Mouse (Mus musculus) urinary bladder, postnatal 36 days (tissue): ENCODE data around the gene Tatdn2.

Experiments used
- DNase-seq, 2 experiments: peaks; one replicate each; pipeline ENCODE4 v3.0.0; 2022; ENCODE audit warnings: low spot score in 2 of 2, mixed read lengths in 1 of 2

The Tatdn2 gene

DNA sequence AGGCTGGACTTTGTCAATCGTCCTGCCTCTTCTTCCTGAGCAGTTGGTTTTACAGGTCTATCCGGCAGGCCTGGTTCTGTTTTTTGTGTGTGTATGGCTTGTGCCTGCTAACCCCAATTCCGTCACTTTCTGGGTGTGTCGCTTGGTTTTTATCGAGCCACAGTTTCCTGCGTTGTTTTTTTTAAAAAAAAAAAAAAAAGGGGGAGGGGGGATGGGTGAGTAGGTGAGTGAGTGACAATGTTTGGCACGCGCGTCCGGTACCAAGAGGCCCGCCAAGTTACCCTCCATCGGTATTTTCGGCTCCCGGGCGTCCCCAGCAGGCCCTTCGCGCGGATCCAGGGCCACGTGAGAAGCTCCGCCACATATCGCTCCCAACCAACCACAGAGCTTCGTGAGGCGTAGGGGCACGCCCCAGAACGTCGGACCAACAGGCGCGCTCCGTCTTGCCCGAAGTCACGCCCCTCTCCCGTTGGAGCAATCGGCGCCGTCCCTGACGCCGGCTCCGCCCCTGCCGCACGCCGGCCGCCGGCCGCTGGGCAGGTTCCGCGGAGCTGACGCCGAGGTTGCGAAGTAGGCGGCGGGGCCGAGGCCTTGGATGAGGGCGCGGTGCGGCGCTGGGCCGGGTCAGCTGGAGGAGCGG lies at the start of gene Tatdn2:
Tatdn2 (plus strand) TSS at position 469 of the 640 bp plus-strand sequence.
- DNase-seq, result peak; percentile 92 to 97

DNA sequence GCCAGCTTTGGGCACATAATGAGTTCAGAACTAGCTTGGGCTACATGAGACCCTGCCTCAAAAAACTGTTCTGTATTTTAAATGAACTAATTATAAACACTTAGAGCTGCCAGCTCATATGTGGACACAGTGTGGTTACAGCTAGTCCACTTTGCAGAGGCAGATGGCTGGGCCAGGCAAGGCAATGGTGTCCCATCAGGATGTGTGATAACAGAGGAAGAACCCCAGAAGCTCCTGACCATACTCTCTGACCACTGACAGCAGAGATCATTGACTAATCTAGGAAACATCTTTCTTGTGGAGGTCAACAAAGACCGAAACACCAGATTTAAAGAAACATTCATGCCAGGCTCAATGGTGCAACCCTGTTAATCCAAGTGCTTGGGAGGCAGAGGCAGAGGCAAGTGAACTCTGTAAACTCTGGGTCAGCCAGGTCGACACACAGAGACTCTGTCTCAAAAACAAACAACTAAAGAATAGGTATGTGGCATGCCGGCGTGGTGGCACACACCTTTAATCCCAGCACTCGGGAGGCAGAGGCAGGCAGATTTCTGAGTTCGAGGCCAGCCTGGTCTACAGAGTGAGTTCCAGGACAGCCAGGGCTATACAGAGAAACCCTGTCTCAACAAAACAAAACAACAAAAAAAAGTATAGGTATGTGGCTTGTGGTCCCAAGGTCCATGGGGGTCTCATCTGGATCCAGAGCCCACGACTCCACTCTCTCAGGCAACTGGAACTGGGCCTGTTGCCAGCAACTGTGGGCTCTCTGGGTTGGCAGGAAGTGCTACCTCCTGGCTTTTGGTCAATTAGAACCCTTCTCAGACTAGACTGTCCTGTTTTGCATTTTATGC lies 47.3 kb upstream of the Tatdn2 start:
- DNase-seq, result no peak

DNA sequence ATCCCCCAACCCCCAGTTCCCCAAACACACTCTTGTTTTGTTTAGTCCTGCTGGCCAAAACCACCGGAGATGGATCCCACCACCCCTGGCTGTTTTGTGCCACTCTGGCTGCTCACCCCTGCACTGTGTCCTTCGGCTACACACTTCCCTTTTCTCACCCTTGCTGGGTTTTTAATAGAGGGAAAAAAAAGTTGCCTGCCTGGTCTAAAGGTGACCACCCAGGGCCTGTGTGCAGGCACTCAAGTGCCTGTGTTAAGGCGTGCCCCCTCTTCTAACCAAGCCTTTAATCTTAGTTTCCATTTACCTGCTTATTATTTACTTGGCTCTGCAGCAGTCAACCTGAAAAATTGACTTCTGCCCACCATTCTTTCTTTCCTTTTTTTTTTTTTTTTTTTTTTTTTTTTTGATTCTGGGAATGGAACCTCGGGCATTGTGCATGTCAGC lies 46.6 kb upstream of the Tatdn2 start:
- no peak for DNase-seq

DNA sequence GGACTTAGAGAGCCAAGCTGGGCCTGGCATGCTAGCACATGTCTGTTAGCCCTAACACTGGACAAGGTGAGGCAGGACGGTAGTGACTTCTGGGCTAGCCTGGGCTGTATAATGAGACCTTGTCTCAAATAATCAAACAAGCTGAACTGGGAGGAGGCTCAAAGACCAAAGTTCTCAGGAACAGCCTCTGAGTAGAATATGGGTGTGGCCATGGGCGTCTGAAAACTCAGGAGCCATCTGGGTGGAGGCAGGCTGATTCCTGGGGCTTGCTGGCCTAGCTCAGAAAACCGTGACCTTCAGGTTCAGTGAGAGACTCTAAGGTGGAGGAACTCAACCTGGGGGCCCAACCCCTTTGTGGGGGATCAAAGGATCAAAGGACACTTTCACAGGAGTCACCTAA lies 45.2 kb upstream of the Tatdn2 start:
- DNase-seq, result no peak

DNA sequence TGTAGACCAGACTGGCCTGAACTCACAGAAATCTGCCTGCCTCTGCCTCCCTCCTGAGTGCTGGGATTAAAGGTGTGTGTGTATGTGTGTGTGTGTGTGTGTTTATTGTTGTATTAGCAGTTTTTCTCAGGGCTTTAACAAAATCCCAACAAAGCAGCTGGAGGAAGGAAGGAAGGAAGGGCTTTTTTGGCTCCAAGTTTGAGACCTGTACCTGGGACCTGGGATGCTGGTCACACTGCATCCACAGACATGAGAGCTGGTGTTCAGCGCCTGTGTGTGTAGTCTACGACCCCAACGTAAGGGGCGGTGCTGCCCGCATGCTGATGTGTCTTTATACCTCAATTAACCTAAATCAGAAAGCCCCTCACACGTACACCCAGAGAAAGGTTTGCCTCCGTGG lies 43.3 kb upstream of the Tatdn2 start:
- no peak for DNase-seq

DNA sequence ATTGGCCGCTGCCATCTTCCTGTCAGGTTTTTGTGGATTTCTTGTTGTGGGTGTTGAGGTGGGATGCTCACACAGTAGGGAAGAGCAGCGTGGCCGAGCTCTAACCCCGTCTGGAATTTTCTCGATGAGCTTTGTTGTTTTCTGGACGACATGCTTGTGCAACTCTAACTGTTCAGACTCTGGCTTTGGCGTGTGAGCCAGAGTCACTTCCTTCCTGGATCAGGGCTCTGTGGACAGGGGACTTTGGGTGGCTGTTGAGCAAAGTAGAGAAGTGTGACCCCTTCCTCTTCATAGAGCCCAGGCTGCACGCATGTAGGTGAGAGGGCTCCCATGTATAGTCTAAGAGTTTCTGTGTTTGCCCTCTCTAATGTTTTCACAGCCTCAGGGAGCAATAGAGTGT lies 42.7 kb upstream of the Tatdn2 start:
- no peak for DNase-seq

DNA sequence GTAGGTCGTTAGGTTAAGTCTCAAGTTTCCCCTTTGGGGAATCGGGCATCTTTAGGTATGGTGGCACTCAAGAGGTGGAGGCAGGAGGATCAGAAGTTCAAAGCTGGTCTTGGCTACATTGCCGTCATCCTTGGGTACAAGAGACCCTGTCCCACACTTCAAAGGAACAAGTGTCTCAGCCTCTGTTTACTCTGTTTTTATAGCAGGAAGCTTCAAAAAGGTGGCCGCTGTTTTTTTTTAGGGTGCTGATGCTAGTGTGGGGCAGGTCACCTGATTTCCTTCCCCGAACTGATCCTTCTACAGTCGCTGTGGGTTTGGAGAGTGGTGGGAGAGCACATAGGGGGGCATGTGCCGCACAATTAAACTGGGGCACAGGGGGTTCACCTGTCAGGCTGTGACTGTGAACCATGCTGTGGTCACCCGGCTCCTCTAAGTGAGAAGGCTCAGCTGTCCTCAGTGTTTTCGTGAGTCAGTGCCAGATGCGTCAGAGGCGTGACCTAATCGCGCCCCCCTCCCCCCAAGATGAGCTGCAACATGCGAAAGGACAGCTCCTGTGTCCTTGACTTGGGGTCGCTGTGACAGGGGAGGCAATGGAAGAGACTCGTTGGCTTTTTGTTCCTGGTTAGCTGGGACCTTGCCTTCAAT lies 42.0 kb upstream of the Tatdn2 start:
- DNase-seq, result no peak

DNA sequence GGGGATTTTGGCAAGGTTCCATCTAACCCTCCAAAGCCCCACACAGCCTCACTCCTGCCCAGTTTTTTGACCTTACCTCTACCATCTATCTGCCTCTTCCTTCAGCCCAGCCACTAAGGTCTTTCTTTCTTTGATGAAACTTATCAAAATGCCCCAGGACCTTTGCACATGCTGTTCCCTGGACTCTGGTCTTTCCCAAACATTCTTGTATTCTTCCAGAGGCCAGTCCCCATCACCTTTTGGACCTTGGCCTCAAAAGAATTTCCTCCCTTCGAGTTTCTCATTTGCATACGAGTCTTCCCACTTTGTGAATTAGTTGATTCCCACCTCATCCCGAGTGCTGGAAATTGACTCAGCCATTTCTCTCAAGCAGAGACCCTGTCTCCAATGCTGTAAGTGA lies 41.4 kb upstream of the Tatdn2 start:
- no peak for DNase-seq

DNA sequence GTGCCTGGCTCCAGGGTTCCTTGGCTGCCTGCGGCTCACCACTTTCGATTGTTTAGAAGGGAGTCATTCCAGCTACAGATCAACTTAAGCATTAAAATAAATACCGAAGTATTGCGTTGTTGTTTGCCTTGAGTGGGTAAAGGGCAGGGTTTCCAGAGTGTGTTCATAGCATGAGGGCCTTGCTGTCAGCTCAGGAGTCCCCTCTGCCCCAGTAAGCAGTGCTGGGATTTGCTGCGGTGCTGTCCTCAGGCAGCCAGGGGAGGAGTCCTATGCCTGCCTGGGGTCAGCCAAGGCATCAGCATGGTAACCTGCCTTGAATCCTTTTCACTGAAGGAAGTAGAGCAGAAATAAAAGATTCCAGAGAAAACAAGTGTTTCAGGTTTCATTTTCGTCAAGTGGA lies 40.0 kb upstream of the Tatdn2 start:
- DNase-seq, result peak in 1 of 2 experiments; percentile 64

DNA sequence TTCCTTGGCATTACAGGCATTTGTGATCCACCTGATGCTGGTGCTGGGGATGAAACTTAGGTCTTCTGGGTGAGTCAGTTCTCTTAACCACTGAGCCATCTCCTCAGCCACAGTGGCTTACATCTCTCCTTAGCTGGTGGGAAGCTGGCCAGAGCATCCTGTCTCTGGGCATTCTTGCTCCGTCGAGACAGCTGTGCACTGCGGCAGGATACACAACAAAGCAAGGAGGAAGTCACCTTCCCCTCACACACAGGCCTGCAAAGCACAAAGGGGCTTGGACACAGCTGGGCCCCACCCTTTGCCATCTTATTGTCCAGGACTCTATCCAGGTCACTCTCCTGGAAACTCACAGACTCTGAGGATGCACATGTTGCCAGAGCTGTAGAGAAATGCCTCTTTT lies 38.6 kb upstream of the Tatdn2 start:
- DNase-seq, result no peak

DNA sequence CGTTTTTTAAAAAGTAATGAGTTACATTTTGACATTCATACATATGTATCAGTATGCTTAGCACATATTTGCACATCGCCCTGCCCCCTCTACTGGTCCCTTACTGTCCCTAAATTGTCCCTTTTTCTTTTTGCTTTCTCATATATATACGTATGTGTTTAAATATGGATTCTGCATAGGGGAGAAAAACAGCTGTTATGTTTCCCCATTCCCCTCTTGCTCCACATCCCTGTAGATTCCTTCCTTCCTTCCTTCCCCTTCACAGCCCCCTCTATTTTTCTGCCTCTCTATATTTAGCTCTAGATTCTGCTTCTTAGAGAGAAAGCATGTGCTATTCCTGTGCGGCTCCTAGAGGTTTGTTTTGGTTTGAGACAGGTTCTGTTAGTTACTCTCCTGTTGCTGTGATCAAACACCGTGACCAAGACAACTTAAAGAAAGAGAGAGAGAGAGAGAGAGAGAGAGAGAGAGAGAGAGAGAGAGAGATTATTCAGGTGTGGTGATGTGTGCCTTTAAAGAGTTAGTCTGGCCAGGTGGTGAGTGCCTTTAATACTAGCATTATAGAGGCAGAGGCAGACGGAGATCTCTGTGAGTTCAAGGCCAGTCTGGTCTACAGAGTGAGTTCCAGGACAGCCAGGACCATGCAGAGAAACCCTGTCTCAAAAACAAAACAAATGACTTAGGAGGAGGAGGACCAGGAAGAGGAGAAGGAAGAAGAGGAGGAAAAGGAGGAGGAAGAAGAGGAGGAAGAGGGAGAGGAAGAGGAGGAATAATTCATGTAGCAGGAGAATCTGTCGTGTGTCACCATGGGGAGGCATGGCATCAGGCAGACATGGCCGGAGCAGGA lies 37.0 kb upstream of the Tatdn2 start:
- DNase-seq, result no peak

DNA sequence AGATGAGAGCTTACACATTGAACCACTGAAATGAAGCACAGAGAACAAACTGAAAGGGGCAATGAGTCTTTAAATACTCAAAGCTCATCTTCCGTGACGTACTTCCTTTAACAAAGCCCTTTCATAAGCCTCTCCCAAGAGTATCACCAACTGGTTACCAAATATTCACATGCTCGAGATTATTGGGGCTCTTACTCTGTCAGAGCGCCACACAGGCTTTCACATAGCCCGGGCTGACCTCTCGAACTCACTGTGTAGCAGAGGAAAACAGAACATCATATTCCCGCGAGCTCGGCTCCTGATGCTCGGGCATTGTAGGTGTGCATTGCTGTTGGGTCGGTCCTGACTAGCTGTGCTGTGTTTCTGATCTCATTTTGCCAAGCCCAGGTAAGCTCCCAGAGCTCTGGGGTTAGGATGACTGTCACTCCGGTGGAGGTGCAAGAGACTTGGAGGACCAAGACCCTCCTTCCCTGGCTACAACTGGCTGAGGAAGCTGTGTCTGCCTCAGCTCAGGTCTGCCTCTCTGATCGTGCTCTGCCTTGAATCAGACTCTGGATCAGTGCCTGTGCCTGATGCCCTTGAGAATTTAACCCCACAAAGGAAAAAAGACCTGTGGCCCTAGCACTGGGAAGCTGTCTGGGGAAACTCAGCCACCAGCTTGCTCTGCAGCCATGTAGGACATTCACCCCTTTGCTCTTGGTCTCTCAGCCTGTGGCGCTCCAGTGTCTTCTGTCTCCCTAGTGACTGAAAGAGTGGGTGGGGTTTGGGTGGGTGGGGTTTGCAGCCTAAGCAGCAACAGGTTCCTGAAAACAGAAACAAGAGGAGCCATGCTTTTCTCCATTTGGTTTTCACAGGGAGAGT lies 36.1 kb upstream of the Tatdn2 start:
- no peak for DNase-seq

DNA sequence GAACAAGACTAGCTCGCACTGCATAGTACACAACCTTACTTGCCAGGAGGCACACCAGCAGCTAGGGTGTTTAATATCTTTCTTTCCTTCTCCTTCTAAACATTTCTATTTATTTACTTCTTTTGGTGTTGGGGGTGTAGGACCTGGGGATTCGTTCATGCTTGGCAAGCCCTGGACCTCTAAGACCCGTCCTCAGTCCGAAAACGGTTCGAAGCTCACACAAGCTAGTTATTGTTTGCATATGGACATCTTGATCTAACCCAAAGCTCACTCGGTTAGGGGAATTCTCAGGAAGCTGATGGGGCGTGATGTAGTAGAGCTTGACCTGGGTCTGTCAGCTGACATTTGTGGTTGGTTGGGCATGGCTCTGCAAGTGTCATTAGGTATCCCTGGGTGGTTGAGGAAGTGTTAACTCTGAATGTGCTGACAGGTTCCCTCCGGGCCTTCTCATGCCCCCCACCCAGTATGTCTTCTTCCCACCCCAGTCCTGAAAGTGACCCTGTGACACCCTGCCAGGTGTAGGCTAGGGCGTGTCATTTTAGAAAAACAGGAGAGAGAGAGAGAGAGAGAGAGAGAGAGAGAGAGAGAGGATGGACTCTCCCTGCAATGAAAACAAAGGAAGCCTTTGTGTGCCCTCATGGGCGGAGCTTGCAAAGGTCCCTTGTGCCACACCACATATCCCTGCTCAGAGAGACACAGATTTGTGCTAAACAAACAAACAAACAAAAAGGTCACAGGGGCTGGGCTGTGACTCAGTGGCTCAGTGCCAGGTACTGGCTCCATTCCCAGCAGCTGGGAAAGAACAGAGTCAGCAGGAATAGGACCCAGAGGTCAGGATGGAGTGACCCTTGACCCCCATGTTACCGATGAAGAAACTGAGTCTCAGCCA lies 35.3 kb upstream of the Tatdn2 start:
- peak in 1 of 2 experiments; percentile 71 for DNase-seq

DNA sequence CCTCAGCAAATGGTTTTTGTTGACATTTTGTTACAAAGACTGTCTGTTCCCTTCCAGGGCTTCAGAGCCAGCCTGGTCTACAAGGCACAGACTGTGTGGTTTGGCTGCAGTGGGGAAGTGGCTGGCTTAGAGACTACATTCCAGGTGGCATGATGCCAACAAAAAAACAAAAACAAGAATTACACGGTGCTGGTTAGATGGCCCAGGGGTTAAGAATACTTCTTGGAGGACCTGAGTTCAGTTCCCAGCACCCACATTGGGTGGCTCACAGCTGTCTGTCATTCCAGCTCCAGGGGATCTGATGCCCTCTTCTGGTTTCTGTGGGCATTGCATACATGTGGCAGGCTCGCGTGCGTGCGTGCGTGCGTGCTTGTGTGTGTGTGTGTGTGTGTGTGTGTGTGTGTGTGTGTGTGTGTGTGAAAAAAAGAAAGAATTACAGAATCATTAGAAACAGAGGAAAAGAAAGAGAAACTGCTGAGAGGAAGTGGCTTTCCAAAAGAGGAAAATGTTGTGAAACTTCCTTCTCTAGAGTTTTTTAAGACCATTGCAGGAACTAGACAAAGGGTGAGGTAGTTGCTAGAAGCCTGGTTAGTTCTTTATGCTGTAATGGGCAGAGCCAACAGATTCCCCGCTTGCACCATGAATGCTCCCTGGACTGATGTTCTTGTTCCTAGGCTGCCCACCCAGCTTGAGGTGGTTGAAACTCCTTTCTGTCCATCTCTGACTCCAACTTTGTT lies 33.7 kb upstream of the Tatdn2 start:
- DNase-seq, result no peak

DNA sequence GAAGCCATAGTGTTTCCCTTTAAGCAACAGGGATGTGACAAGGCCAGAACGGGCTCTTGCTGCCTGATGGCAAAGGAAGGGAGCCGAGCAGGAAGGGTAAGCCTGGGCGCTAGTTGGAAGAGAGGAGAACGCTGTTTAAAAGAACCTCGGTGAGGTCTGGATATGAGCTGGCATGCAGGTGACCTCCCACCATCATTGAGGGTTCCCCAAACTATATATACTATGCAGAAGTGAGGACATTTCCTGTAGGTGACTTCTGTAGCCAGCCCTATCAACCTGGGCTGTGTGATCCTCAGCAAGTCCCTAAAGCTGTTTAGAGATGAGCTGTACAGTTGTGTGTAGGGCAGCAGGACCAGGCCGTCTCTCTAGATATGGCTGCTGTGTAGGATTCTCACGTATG lies 32.5 kb upstream of the Tatdn2 start:
- DNase-seq, result no peak

DNA sequence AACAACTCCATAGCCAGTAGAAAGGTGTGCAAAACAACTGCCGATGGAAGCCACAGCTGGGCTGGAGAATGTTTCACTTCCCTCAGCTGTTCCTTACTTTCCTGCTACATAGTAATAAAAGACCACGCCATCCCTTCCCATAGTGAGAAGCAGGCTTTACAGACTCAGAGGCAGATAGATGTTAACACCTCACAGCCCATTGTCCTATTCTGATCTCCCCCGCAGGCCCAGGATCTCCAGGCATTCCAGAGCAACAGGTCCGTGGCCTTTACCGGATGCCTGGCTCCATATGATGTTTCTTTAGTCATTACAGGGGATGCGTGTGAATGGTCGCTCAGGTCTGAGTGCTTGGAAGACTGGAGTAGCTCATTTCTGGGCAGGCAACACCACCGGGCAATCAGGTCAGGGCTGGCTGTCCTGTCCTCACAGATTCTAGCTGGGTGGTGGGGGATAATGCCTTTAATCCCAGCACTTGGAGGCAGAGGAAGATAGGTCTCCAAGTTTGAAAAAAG lies 29.2 kb upstream of the Tatdn2 start:
- DNase-seq, result no peak

DNA sequence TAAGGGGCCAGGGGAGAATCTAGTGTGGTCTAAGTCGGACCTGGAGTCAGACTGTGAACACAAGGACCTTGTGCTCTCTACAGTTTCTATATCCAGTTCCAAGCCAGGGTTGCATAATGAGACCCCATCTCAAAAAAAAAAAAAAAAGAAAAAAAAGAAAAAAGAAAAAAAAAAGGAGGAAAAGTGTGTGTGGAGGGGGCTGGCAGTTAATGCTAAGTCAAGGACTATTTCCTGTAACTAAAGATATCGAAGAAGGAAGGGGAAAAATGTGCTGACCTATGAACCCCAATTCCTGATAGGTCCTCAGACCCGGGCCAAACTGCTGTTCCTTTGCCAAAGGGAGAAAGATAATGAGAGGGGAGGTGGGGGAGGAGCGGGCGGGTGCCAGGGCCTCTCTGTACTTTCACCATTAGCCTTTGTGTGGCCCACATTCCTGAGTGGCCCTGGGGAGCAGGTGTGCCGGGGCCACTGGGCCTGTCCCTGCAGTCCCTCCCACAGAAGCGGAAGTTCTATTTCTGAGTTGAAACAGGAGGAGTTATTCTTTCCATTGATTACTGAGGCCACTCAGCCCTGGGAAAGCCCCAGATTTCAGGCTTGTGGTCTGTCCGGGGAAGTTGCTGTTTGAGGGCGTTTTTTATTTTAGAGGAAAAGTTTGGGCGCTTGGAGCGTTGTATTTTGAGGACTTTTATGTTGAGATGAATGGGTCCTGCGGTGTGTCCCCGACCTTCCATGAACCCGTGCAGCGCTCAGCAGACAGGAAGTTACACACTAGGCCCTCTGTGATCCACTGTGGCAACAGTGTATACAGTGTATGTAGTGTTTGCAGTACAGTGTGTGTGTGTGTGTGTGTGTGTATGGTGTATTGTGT lies 28.3 kb upstream of the Tatdn2 start:
- peak in 1 of 2 experiments; percentile 39 for DNase-seq

DNA sequence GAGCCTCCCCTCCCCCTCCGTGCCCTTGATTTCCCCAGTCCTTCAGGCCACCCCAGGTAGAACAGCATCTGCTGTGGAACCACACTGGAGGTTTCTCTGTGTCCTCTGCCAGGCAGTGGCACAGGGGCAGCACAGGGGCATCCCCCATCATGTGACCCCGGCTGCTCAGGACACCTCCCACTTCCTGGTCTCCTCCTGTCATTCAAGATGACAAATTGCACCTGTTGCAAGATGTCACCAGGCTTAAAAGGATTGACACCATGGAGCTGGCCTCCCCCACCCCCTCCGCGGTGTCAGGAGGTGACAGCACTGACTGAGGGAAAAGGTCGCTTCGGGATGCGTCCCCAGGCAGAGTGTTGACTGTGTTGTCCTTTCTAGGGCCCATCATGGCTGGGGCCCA lies 27.0 kb upstream of the Tatdn2 start:
- DNase-seq, result no peak
